9 mouse cellular contexts compared by ENCODE assay signal in the genomic region with DNA sequence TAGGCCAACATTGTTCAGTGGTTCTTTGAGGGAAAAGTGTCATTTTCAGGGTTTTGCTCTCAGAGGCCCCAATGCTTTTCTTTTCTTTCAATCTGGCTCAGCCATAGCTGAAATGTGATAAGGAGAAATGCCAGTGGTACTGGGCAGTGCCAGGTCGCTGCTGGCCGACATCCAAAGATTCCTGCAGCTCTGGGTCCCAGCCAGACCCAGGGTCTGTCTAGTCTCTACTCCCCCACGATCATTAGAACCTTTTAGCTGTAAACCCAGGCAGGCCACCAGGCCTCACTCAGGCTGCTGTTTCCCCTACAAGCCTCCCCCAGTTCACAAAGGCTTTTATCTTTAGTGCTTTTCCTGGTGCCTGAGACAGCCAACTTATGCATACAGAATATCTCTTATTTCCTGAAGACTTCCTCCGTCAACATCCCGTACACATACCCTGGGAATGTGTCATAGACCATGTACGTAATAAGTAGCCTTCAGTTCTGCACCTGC. TPM values are rescaled to one million over a fixed set of nuclear protein-coding genes. Genes with fewer than 3 reads are reported as not detected.
DNase-seq lines count a peak whose midpoint lies in the region; ATAC-seq and TF ChIP-seq lines count a peak whose summit lies in the region.
"Had no signal": no experiment of that assay in that cellular context is flagged by ENCODE, and none has a peak within 500 bp of the region (broad histone marks: within the 10 kb centered on the region; RNA-seq: fewer than 3 reads in every experiment).

No protein-coding gene starts in this region.

- TF ChIP-seq POLR2A in spleen, adult 2 months (IDR thresholded peaks at IDR 0.05; ENCODE audit: low read depth, low read length), result no peak

- no peaks in the 10 kb centered on the region for H3K27me3 ChIP-seq in spleen, adult 2 months (ENCODE audit: control insufficient read depth, insufficient read depth, low read length)
- no peaks in the 10 kb centered on the region for H3K27me3 ChIP-seq in heart, postnatal 0 days (ENCODE audit: control insufficient read depth, insufficient read depth, low read length)
- no peaks in the 10 kb centered on the region for H3K27me3 ChIP-seq in limb, embryonic 15.5 days

- H3K9me3 ChIP-seq in heart, postnatal 0 days (replicated peaks; ENCODE audit: control insufficient read depth, low read length), result no peaks in the 10 kb centered on the region
- no peaks in the 10 kb centered on the region for H3K9me3 ChIP-seq in limb, embryonic 15.5 days

- TF ChIP-seq CTCF in spleen, adult 2 months (IDR thresholded peaks at IDR 0.05; ENCODE audit: extremely low read depth, insufficient read depth, insufficient read length, insufficient replicate concordance), result no peak
- TF ChIP-seq CTCF in heart, postnatal 0 days (IDR thresholded peaks at IDR 0.05; ENCODE audit: low read depth), result no peak

- intact Hi-C loops in left cerebral cortex, postnatal 36 days (cut with DNase I), result no loop called here

- peaks cover 3% of the 10 kb centered on the region; the same call in 1 of the 2 replicates for H3K36me3 ChIP-seq in spleen, adult 2 months (ENCODE audit: control insufficient read depth, insufficient read depth, low read length)
- H3K36me3 ChIP-seq in heart, postnatal 0 days (replicated peaks; ENCODE audit: control insufficient read depth, insufficient read depth, low read length), result peaks cover 12% of the 10 kb centered on the region
- H3K36me3 ChIP-seq in limb, embryonic 15.5 days, result peaks cover 3% of the 10 kb centered on the region; the same call in 1 of the 2 replicates

- H3K4me2 ChIP-seq in heart, postnatal 0 days (ENCODE audit: low read depth, low read length), result peak overlapping the region; percentile 14
- H3K4me2 ChIP-seq in limb, embryonic 15.5 days, result no peak overlapping the region

- TF ChIP-seq EP300 in heart, postnatal 0 days (IDR thresholded peaks at IDR 0.05; ENCODE audit: low read depth), result peak; percentile 68

- H3K4me3 ChIP-seq in spleen, adult 2 months (ENCODE audit: extremely low read depth, insufficient read depth, insufficient read length), result no peak overlapping the region
- no peak overlapping the region for H3K4me3 ChIP-seq in heart, postnatal 0 days (ENCODE audit: low read depth, low read length)
- H3K4me3 ChIP-seq in limb, embryonic 15.5 days, result no peak overlapping the region

- WGBS in spleen, adult 2 months, result 52% methylated on average over 6 of the region's 6 CpGs
- 4% methylated on average over 6 of the region's 6 CpGs for WGBS in heart, postnatal 0 days
- WGBS in limb, embryonic 15.5 days, result 52% methylated on average over 6 of the region's 6 CpGs

- no peak for DNase-seq in spleen, adult 2 months (ENCODE audit: low read depth in 1 of 2, low spot score in 2 of 2)
- DNase-seq in spleen, adult 18-20 months, result no peak
- peak; percentile 97 for DNase-seq in cerebellum, postnatal 10 days
- DNase-seq in heart, postnatal 0 days (ENCODE audit: low spot score), result peak; percentile 83
- DNase-seq in left cerebral cortex, postnatal 36 days (ENCODE audit: low spot score in 2 of 2), result no peak
- no peak for DNase-seq in yolk sac, embryonic 10.5 days (ENCODE audit: low spot score)
- no peak for DNase-seq in frontal cortex, postnatal 25 days (ENCODE audit: low spot score in 2 of 2)

- peaks cover 41% of the 10 kb centered on the region; the same call in 1 of the 2 replicates for H3K4me1 ChIP-seq in spleen, adult 2 months (ENCODE audit: control insufficient read depth, insufficient read depth, insufficient read length)
- peaks cover 76% of the 10 kb centered on the region for H3K4me1 ChIP-seq in heart, postnatal 0 days (ENCODE audit: control insufficient read depth, insufficient read depth)
- peaks cover 49% of the 10 kb centered on the region for H3K4me1 ChIP-seq in limb, embryonic 15.5 days

- H3K27ac ChIP-seq in spleen, adult 2 months (ENCODE audit: insufficient read depth, low read length), result peak overlapping the region; percentile 62
- H3K27ac ChIP-seq in heart, postnatal 0 days (ENCODE audit: low read depth), result peak overlapping the region; percentile 94
- H3K27ac ChIP-seq in limb, embryonic 15.5 days, result peak overlapping the region; percentile 62
- H3K27ac ChIP-seq: liver, embryonic 14.5 days had no signal

- H3K9ac ChIP-seq in heart, postnatal 0 days (replicated peaks; ENCODE audit: low read depth, low read length), result peak overlapping the region; percentile 18
- no peak overlapping the region for H3K9ac ChIP-seq in limb, embryonic 15.5 days
- H3K9ac ChIP-seq: liver, embryonic 14.5 days had no signal

- peak; percentile 86 for ATAC-seq in heart, postnatal 0 days (ENCODE audit: insufficient read depth, low read depth)
- no peak for ATAC-seq in limb, embryonic 15.5 days (ENCODE audit: insufficient number of reproducible peaks, low FRiP score, low TSS enrichment, low read depth)

RNA-seq across cellular contexts. Expression of gene C1qtnf9, which starts 26.4 kb away (rescaled TPM):
- 0.23 and 0.31 TPM in 2 replicates for polyA plus RNA-seq in spleen, adult 2 months (2012; rRNA removed)
- 2.2 and 2.8 TPM in 2 replicates for total RNA-seq in heart, postnatal 0 days (2014; rRNA removed; ENCODE audit: low replicate concordance)
- 4.6 and 5.4 TPM in 2 replicates for polyA plus RNA-seq in heart, postnatal 0 days (2015; fragmentation: Nextera tagmentation; extraction: Ambion mirVana)
- polyA plus RNA-seq in limb, embryonic 15.5 days (2015; fragmentation: Nextera tagmentation; extraction: Ambion mirVana), result 6.3 and 7.6 TPM in 2 replicates
- total RNA-seq in left cerebral cortex, postnatal 36 days (2021), result under 1 TPM; 0.27 to 0.37 TPM

RNA-seq across cellular contexts. Expression of gene Mipep, which starts 42.8 kb away (rescaled TPM):
- 3.2 and 5.7 TPM in 2 replicates for polyA plus RNA-seq in spleen, adult 2 months (2012; rRNA removed)
- total RNA-seq in heart, postnatal 0 days (2014; rRNA removed; ENCODE audit: low replicate concordance), result 49.1 and 60.9 TPM in 2 replicates
- 29.2 and 29.3 TPM in 2 replicates for polyA plus RNA-seq in heart, postnatal 0 days (2015; fragmentation: Nextera tagmentation; extraction: Ambion mirVana)
- polyA plus RNA-seq in limb, embryonic 15.5 days (2015; fragmentation: Nextera tagmentation; extraction: Ambion mirVana), result 16.4 and 18.4 TPM in 2 replicates
- total RNA-seq in left cerebral cortex, postnatal 36 days (2021), result 10 to 100 TPM; 25.4 to 25.8 TPM

Comparison
In these comparisons a context has a peak if more than half of its experiments do, and no peak if none do; other contexts are left out.
1. DNase-seq: peak in cerebellum, postnatal 10 days (2 of 2) and heart, postnatal 0 days (single experiment); none in spleen, adult 2 months (0 of 2), spleen, adult 18-20 months (0 of 2), left cerebral cortex, postnatal 36 days (0 of 2), yolk sac, embryonic 10.5 days (single experiment) and frontal cortex, postnatal 25 days (0 of 2).
2. Peak in every context shown above with its lines, with median percentiles within 50 percentile points of each other: H3K27ac ChIP-seq.